Comparison of ENCODE assay signal across 28 mouse cellular contexts in the genomic region with DNA sequence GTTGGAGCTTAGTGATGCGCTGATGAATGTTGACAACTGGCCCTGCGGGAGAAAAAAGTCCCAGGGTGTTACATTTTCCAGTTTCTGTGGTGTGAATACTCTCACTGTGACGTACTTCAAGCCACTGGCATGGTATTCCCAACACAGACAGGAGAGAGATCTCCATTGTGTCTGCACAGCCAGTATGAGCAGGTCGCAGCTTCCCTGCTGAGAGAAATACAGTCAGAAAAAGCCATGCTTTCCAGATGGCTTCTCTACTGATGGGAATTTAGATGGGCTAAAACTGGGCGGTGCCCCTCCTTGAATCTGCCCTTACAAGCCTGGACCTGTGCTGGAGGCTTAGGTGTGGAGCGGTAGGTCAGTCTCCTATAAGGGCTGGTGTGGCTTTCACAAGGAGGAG. TPM values are rescaled to one million over a fixed set of nuclear protein-coding genes. Genes with fewer than 3 reads are reported as not detected.
DNase-seq lines count a peak whose midpoint lies in the region; ATAC-seq and TF ChIP-seq lines count a peak whose summit lies in the region.
"Had no signal": no experiment of that assay in that cellular context is flagged by ENCODE, and none has a peak within 500 bp of the region (broad histone marks: within the 10 kb centered on the region; RNA-seq: fewer than 3 reads in every experiment).

No protein-coding gene starts in this region.

- no peaks in the 10 kb centered on the region for H3K9me3 ChIP-seq in E14TG2a.4 (ENCODE audit: low read length)
- H3K9me3 ChIP-seq in forebrain, embryonic 11.5 days (ENCODE audit: control insufficient read depth, low read length): no peaks in the 10 kb centered on the region
- H3K9me3 ChIP-seq: embryonic facial prominence, embryonic 12.5 days; embryonic facial prominence, embryonic 15.5 days; forebrain, embryonic 12.5 days; forebrain, embryonic 15.5 days; hindbrain, embryonic 10.5 days; hindbrain, embryonic 13.5 days; intestine, embryonic 15.5 days had no signal

- peaks cover 91% of the 10 kb centered on the region for H3K36me3 ChIP-seq in E14TG2a.4 (ENCODE audit: insufficient read depth, low read length)
- H3K36me3 ChIP-seq in forebrain, embryonic 11.5 days (ENCODE audit: control insufficient read depth, insufficient read depth, low read length): no peaks in the 10 kb centered on the region

- peak overlapping the region; percentile 20; the same call in 1 of the 2 replicates for H3K4me3 ChIP-seq in E14TG2a.4 (replicated peaks; ENCODE audit: low read length)
- H3K4me3 ChIP-seq in forebrain, embryonic 11.5 days (ENCODE audit: low read depth, low read length): no peak overlapping the region
- H3K4me3 ChIP-seq: embryonic facial prominence, embryonic 12.5 days; embryonic facial prominence, embryonic 15.5 days; forebrain, embryonic 12.5 days; forebrain, embryonic 15.5 days; hindbrain, embryonic 10.5 days; hindbrain, embryonic 13.5 days; intestine, embryonic 15.5 days had no signal

- H3K4me2 ChIP-seq in forebrain, embryonic 11.5 days (ENCODE audit: low read depth, low read length, severe bottlenecking): no peak overlapping the region
- H3K4me2 ChIP-seq: embryonic facial prominence, embryonic 12.5 days; embryonic facial prominence, embryonic 15.5 days; forebrain, embryonic 12.5 days; forebrain, embryonic 15.5 days; heart, embryonic 11.5 days; hindbrain, embryonic 13.5 days; intestine, embryonic 15.5 days had no signal

- H3K27ac ChIP-seq in forebrain, embryonic 11.5 days (ENCODE audit: low read depth, low read length): no peak overlapping the region
- H3K27ac ChIP-seq: embryonic facial prominence, embryonic 12.5 days; embryonic facial prominence, embryonic 15.5 days; forebrain, embryonic 12.5 days; forebrain, embryonic 15.5 days; hindbrain, embryonic 10.5 days; hindbrain, embryonic 13.5 days; intestine, embryonic 15.5 days had no signal

- DNase-seq in ES-CJ7 (ENCODE audit: low read depth, low spot score) (peak; percentile 91), R1 (ENCODE audit: low read depth, low spot score) (peak; percentile 93)
- no peak for DNase-seq in kidney, postnatal 36 days
- no peak for DNase-seq in forebrain, embryonic 11.5 days (ENCODE audit: low spot score)
- no peak for DNase-seq in neural tube, embryonic 10.5 days (ENCODE audit: extremely low spot score, low spot score)
- DNase-seq: adrenal gland, adult 8-10 months; adrenal gland, postnatal 25 days; B cell, adult 2 months; cerebellum, adult 11-12 months; cerebellum, adult 8-10 months; cerebellum, postnatal 14 days; gastrocnemius, postnatal 14 days; heart, adult 11 months; kidney, adult 11 months; kidney, adult 8-10 months had no signal

- WGBS in forebrain, embryonic 11.5 days: 89% methylated on average over 6 of the region's 6 CpGs

- H3K4me1 ChIP-seq in E14TG2a.4 (replicated peaks; ENCODE audit: low read depth, low read length): peaks cover 88% of the 10 kb centered on the region
- H3K4me1 ChIP-seq in forebrain, embryonic 11.5 days (replicated peaks; ENCODE audit: control insufficient read depth, insufficient read depth, low read length): no peaks in the 10 kb centered on the region
- H3K4me1 ChIP-seq: embryonic facial prominence, embryonic 12.5 days; embryonic facial prominence, embryonic 15.5 days; forebrain, embryonic 12.5 days; intestine, embryonic 15.5 days had no signal

- ATAC-seq in forebrain, embryonic 11.5 days (replicated peaks; ENCODE audit: low FRiP score): no peak
- ATAC-seq: activated CD4-positive, CD25-positive, alpha-beta regulatory T cell, adult 4 months; forebrain, embryonic 15.5 days; hindbrain, embryonic 16.5 days; intestine, embryonic 15.5 days had no signal

- no peak overlapping the region for H3K9ac ChIP-seq in forebrain, embryonic 11.5 days (ENCODE audit: low read length)
- H3K9ac ChIP-seq: embryonic facial prominence, embryonic 12.5 days; embryonic facial prominence, embryonic 15.5 days; forebrain, embryonic 12.5 days; forebrain, embryonic 15.5 days; hindbrain, embryonic 13.5 days; intestine, embryonic 15.5 days had no signal

- no peak for TF ChIP-seq CTCF in E14TG2a.4 (conservative IDR thresholded peaks at IDR 0.05; ENCODE audit: low read length)

- no peaks in the 10 kb centered on the region for H3K27me3 ChIP-seq in E14TG2a.4 (ENCODE audit: insufficient read depth, low read length)
- no peaks in the 10 kb centered on the region for H3K27me3 ChIP-seq in forebrain, embryonic 11.5 days (ENCODE audit: control insufficient read depth, insufficient read depth, low read length)
- H3K27me3 ChIP-seq: CH12.LX; embryonic facial prominence, embryonic 12.5 days; embryonic facial prominence, embryonic 15.5 days; forebrain, embryonic 12.5 days; forebrain, embryonic 15.5 days; hindbrain, embryonic 13.5 days; intestine, embryonic 15.5 days had no signal

RNA-seq across cellular contexts. Expression of a gene that starts 28.9 kb away (rescaled TPM):
- polyA plus RNA-seq in forebrain, embryonic 11.5 days (2014; fragmentation: Nextera tagmentation; extraction: Ambion mirVana): 0.17 TPM in 1 of 2 replicates, not detected in the other
- polyA plus RNA-seq: activated CD4-positive, CD25-positive, alpha-beta regulatory T cell, adult 4 months; heart, embryonic 14.5 days had no signal

RNA-seq across cellular contexts. Expression of a gene that starts 55.9 kb away (rescaled TPM):
- polyA plus RNA-seq in forebrain, embryonic 11.5 days (2014; fragmentation: Nextera tagmentation; extraction: Ambion mirVana): 3.2 and 4.8 TPM in 2 replicates
- polyA plus RNA-seq: activated CD4-positive, CD25-positive, alpha-beta regulatory T cell, adult 4 months had no signal

Comparison
In these comparisons a context has a peak if more than half of its experiments do, and no peak if none do; other contexts are left out.
1. DNase-seq: peak in ES-CJ7 (single experiment) and R1 (single experiment); none in kidney, postnatal 36 days (0 of 2), forebrain, embryonic 11.5 days (single experiment) and neural tube, embryonic 10.5 days (single experiment).